Mouse (Mus musculus) MEL (cell line): ENCODE measurements around the gene Pdzd2. TPM values are rescaled to one million over a fixed set of nuclear protein-coding genes. Genes with fewer than 3 reads are reported as not detected.

Experiments used
- DNase-seq: peaks from one replicate; pipeline ENCODE4 v3.0.0; 2011; ENCODE audit warnings: low read depth, low spot score
- H3K27ac ChIP-seq: 2 replicates; pipeline ENCODE4 v1.5.1; 2012; ENCODE audit warnings: low read depth, mild to moderate bottlenecking, control low read depth, low read length, moderate library complexity; ENCODE audit not compliant: control insufficient read depth
- H3K27me3 ChIP-seq, 2 experiments: fragments of 150-350 bp in 1 of 2; sonication (generic) in 1 of 2; 2 replicates each; pipeline ENCODE4 v1.6.1; 2012; ENCODE audit warnings: low read length in 2 of 2, mild to moderate bottlenecking in 2 of 2, improper control_type of control experiment in 1 of 2, moderate library complexity in 1 of 2; ENCODE audit not compliant: insufficient read depth in 2 of 2, control insufficient read depth in 1 of 2
- H3K36me3 ChIP-seq, 2 experiments: 2 replicates each; pipeline ENCODE4 v1.6.1; 2012 to 2014; ENCODE audit warnings: low read length in 2 of 2, improper control_type of control experiment in 1 of 2, inconsistent platforms in 1 of 2, mild to moderate bottlenecking in 1 of 2; ENCODE audit not compliant: insufficient read depth in 2 of 2, control insufficient read depth in 1 of 2
- H3K4me1 ChIP-seq, 2 experiments: fragments of 150-350 bp in 1 of 2; sonication (generic) in 1 of 2; 2 replicates each; pipeline ENCODE4 v1.6.1; 2012; ENCODE audit warnings: low read length in 2 of 2, improper control_type of control experiment in 1 of 2, mild to moderate bottlenecking in 1 of 2; ENCODE audit not compliant: insufficient read depth in 2 of 2, control insufficient read depth in 1 of 2
- H3K4me3 ChIP-seq, 2 experiments: fragments of 150-350 bp in 1 of 2; sonication (generic) in 1 of 2; 2 replicates each; pipeline ENCODE4 v1.5.1; 2012; ENCODE audit warnings: low read depth in 2 of 2, low read length in 2 of 2, mild to moderate bottlenecking in 2 of 2, moderate library complexity in 2 of 2, control low read depth in 1 of 2, improper control_type of control experiment in 1 of 2; ENCODE audit not compliant: control insufficient read depth in 1 of 2, insufficient read depth in 1 of 2
- H3K79me2 ChIP-seq: 2 replicates; pipeline ENCODE4 v1.6.1; 2012; ENCODE audit warnings: mild to moderate bottlenecking, low read length, moderate library complexity; ENCODE audit not compliant: control insufficient read depth, poor library complexity, insufficient read depth
- H3K9ac ChIP-seq: 2 replicates; pipeline ENCODE4 v1.6.1; 2012; ENCODE audit warnings: low read depth, mild to moderate bottlenecking, control low read depth, low read length, moderate library complexity; ENCODE audit not compliant: control insufficient read depth, poor library complexity, severe bottlenecking
- H3K9me3 ChIP-seq: fragments of 150-350 bp; sonication (generic); replicated peaks from 2 replicates; pipeline ENCODE4 v1.6.1; 2012; ENCODE audit warnings: mild to moderate bottlenecking, low read length, improper control_type of control experiment, moderate library complexity; ENCODE audit not compliant: insufficient read depth
- BHLHE40 ChIP-seq: IDR thresholded peaks from 2 replicates; pipeline ENCODE4 v1.6.1; 2012; ENCODE audit warnings: low read depth, mild to moderate bottlenecking, inconsistent platforms, low read length, improper control_type of control experiment, borderline replicate concordance
- E2F4 ChIP-seq: IDR thresholded peaks from 2 replicates; pipeline ENCODE4 v1.6.1; 2011; ENCODE audit warnings: low read depth, low read length, improper control_type of control experiment, borderline replicate concordance
- ELF1 ChIP-seq: IDR thresholded peaks from 2 replicates; pipeline ENCODE4 v1.6.1; 2014; ENCODE audit warnings: low read depth, mild to moderate bottlenecking, inconsistent platforms, low read length, improper control_type of control experiment, moderate library complexity
- KAT2A ChIP-seq: conservative IDR thresholded peaks from 2 replicates; pipeline ENCODE4 v1.6.1; 2012; ENCODE audit warnings: low read depth, low read length, improper control_type of control experiment, inconsistent platforms
- MAFK ChIP-seq: IDR thresholded peaks from 2 replicates; pipeline ENCODE4 v1.6.1; 2011; ENCODE audit warnings: low read depth, mild to moderate bottlenecking, low read length, improper control_type of control experiment, borderline replicate concordance
- MAZ ChIP-seq: IDR thresholded peaks from 2 replicates; pipeline ENCODE4 v1.6.1; 2012; ENCODE audit warnings: low read depth, mild to moderate bottlenecking, inconsistent platforms, low read length, improper control_type of control experiment
- MEF2A ChIP-seq: IDR thresholded peaks from 2 replicates; pipeline ENCODE4 v1.6.1; 2014; ENCODE audit warnings: low read depth, mild to moderate bottlenecking, inconsistent platforms, low read length, improper control_type of control experiment; ENCODE audit not compliant: poor library complexity, insufficient replicate concordance, severe bottlenecking; ENCODE audit errors: extremely low read depth
- MYB ChIP-seq: IDR thresholded peaks from 2 replicates; pipeline ENCODE4 v1.6.1; 2011; ENCODE audit warnings: mild to moderate bottlenecking, low read depth, low read length, improper control_type of control experiment
- NELFE ChIP-seq: IDR thresholded peaks from 2 replicates; pipeline ENCODE4 v1.6.1; 2011; ENCODE audit warnings: low read depth, low read length, improper control_type of control experiment
- POLR2AphosphoS5 ChIP-seq: IDR thresholded peaks from 2 replicates; pipeline ENCODE4 v1.6.1; 2012; ENCODE audit warnings: low read depth, borderline replicate concordance, mild to moderate bottlenecking, inconsistent platforms, low read length, moderate library complexity, mixed read lengths
- RAD21 ChIP-seq: IDR thresholded peaks from 2 replicates; pipeline ENCODE4 v1.6.1; 2011; ENCODE audit warnings: mild to moderate bottlenecking, low read depth, low read length, improper control_type of control experiment
- TCF12 ChIP-seq: IDR thresholded peaks from 2 replicates; pipeline ENCODE4 v1.6.1; 2014; ENCODE audit warnings: low read depth, mild to moderate bottlenecking, inconsistent platforms, low read length, improper control_type of control experiment, moderate library complexity
- polyA plus RNA-seq, 2 experiments: library from polyadenylated mRNA; stranded (reverse) in 1 of 2; unstranded in 1 of 2; fragments of >175 nt in 1 of 2; fragments of >200 nt in 1 of 2; gene quantifications; 2 replicates each; pipeline versions ENCODE4 v1.2.1 to v1.2.4; 2012; ENCODE audit warnings: low replicate concordance in 2 of 2, low read depth in 1 of 2; ENCODE audit not compliant: insufficient read length in 2 of 2, insufficient read depth in 1 of 2, missing spikeins in 1 of 2
- total RNA-seq: library from RNA; depleted of rRNA; stranded (reverse); fragments of 300-350 nt; gene quantifications from 2 replicates; pipeline ENCODE4 v1.2.3, GENCODE M21; 2012

The Pdzd2 gene
- total and polyA plus RNA-seq, 3 experiments: 0.15 to 0.33 TPM; not detected in 1

GRCm38 (mm10) chr15:12637511-12637910 is 102.2 kb downstream of the Pdzd2 start:
- Histone ChIP-seq H3K4me1 (no peaks in the 10 kb centered on the region), H3K9ac (no peak overlapping the region), H3K36me3 (no peaks in the 10 kb centered on the region), H3K27me3 (peaks cover 4 to 7% of the 10 kb centered on the region in 2 experiments), H3K27ac (no peak overlapping the region), H3K9me3 (no peaks in the 10 kb centered on the region), H3K79me2 (no peaks in the 10 kb centered on the region), H3K4me3 (no peak overlapping the region)
- TF ChIP-seq MYB: no peak
- TF ChIP-seq, all 39 proteins: peak for 0
- DNase-seq: no peak

- Histone ChIP-seq H3K36me3 (no peaks in the 10 kb centered on the region), H3K4me3 (no peak overlapping the region), H3K9ac (no peak overlapping the region), H3K9me3 (no peaks in the 10 kb centered on the region), H3K27me3 (peaks cover 2 to 6% of the 10 kb centered on the region in 2 experiments), H3K79me2 (no peaks in the 10 kb centered on the region), H3K4me1 (peaks cover 0 to 5% of the 10 kb centered on the region in 2 experiments; a peak in 1 of 4 replicates), H3K27ac (no peak overlapping the region)
- DNase-seq: no peak
- no peak for TF ChIP-seq NELFE
- TF ChIP-seq POLR2AphosphoS5: no peak
- no peak for TF ChIP-seq RAD21
- TF ChIP-seq MAZ: no peak
- no peak for TF ChIP-seq MEF2A
- TF ChIP-seq, all 39 proteins: peak for 0
Measured at GRCm38 (mm10) chr15:12636386-12636785, 103.3 kb downstream of the Pdzd2 start.

- peaks cover 0 to 5% of the 10 kb centered on the region in 2 experiments; a peak in 1 of 4 replicates for H3K4me1 ChIP-seq
Measured at GRCm38 (mm10) chr15:12634921-12635320, 104.8 kb downstream of the Pdzd2 start.

More at GRCm38 (mm10) chr15:12634921-12635320, 104.8 kb downstream of the Pdzd2 start:
- Histone ChIP-seq H3K27me3 (peaks cover 1 to 2% of the 10 kb centered on the region in 2 experiments; a peak in 2 of 4 replicates), H3K27ac (no peak overlapping the region), H3K9ac (no peak overlapping the region), H3K4me3 (no peak overlapping the region), H3K79me2 (no peaks in the 10 kb centered on the region), H3K9me3 (no peaks in the 10 kb centered on the region), H3K36me3 (no peaks in the 10 kb centered on the region)
- no peak for DNase-seq
- TF ChIP-seq NELFE: no peak
- no peak for TF ChIP-seq MAFK
- no peak for TF ChIP-seq KAT2A
- TF ChIP-seq ELF1: no peak
- TF ChIP-seq TCF12: no peak
- TF ChIP-seq E2F4: no peak
- TF ChIP-seq BHLHE40: no peak
